Mouse (Mus musculus): ENCODE measurements at regions not wholly inside any gene's neighbourhood (a gene's known extent, or its start where the extent isn't known, plus 50 kb on each side); places are given as distances from the start of the nearest gene placed in this dataset.

DNA sequence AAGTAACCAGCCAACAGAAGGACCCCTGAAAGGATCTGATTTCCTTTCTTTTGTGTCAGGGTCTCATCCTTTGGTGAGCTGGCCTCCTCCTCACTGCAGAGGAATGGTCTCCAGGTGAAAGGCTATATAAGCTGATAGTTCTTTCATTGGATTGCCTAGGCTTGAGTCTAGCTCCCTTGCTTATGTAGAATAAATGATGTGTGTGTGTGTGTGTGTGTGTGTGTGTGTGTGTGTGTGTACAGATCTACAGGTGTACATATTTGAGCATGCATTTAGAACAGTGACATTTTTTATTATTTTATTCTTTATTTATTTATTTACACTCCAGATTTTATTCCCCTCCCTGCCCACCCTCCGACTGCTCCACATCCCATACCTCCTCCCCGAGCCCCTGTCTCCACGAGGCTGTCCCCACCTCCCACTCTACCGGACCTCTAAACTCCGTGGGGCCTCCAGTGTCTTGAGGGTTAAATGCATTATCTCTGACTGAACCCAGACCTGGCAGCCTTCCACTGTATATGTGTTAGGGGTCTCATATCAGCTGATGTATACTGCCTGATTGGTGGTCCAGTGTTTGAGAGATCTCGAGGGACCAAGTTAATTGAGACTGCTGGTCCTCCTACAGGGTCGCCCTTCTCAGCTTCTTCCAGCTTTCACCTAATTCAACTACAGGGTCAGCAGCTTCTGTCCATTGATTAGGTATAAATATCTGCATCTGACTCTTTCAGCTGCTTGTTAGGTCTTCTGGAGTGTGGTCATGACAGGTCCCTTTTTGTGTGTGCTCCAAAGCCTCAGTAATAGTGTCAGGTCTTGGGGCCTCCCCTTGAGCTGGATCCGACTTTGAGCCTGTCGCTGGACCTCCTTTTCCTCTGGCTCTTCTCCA is 68.7 kb upstream of the Cpm start:
- TF ChIP-seq CTCF (IDR thresholded peaks at IDR 0.05; ENCODE audit: extremely low read depth, insufficient read depth, low read length) (no peak), POLR2A (IDR thresholded peaks at IDR 0.05; ENCODE audit: extremely low read depth, insufficient read depth, low read length) (no peak)
